Mouse (Mus musculus) MEL (cell line): ENCODE results near the gene Usp39.

Source experiments
- BHLHE40 ChIP-seq: IDR thresholded peaks from 2 replicates; pipeline ENCODE4 v1.6.1; 2012; ENCODE audit warnings: low read depth, mild to moderate bottlenecking, inconsistent platforms, low read length, improper control_type of control experiment, borderline replicate concordance
- CHD1 ChIP-seq: IDR thresholded peaks from 2 replicates; pipeline ENCODE4 v1.6.1; 2012; ENCODE audit warnings: low read depth, mild to moderate bottlenecking, inconsistent platforms, low read length, improper control_type of control experiment
- CHD2 ChIP-seq: IDR thresholded peaks from 2 replicates; pipeline ENCODE4 v1.6.1; 2011; ENCODE audit warnings: low read length, improper control_type of control experiment
- CTCF ChIP-seq, 3 experiments: IDR thresholded peaks in 2 of 3; conservative IDR thresholded peaks in 1 of 3; 2 replicates each; pipeline ENCODE4 v1.5.1; 2011 to 2012; ENCODE audit warnings: low read length in 3 of 3, low read depth in 2 of 3, mild to moderate bottlenecking in 2 of 3, improper control_type of control experiment in 1 of 3, inconsistent platforms in 1 of 3, mixed read lengths in 1 of 3, moderate library complexity in 1 of 3; ENCODE audit not compliant: control insufficient read depth in 1 of 3, insufficient read depth in 1 of 3, poor library complexity in 1 of 3, severe bottlenecking in 1 of 3
- EP300 ChIP-seq, 2 experiments: IDR thresholded peaks; 2 replicates each; pipeline ENCODE4 v1.6.1; 2011; ENCODE audit warnings: improper control_type of control experiment in 2 of 2, low read length in 2 of 2, low read depth in 1 of 2, mild to moderate bottlenecking in 1 of 2
- MAFK ChIP-seq: IDR thresholded peaks from 2 replicates; pipeline ENCODE4 v1.6.1; 2011; ENCODE audit warnings: low read depth, mild to moderate bottlenecking, low read length, improper control_type of control experiment, borderline replicate concordance
- MAX ChIP-seq: IDR thresholded peaks from 2 replicates; pipeline ENCODE4 v1.6.1; 2011; ENCODE audit warnings: low read length, improper control_type of control experiment
- MAZ ChIP-seq: IDR thresholded peaks from 2 replicates; pipeline ENCODE4 v1.6.1; 2012; ENCODE audit warnings: low read depth, mild to moderate bottlenecking, inconsistent platforms, low read length, improper control_type of control experiment
- MEF2A ChIP-seq: IDR thresholded peaks from 2 replicates; pipeline ENCODE4 v1.6.1; 2014; ENCODE audit warnings: low read depth, mild to moderate bottlenecking, inconsistent platforms, low read length, improper control_type of control experiment; ENCODE audit not compliant: poor library complexity, insufficient replicate concordance, severe bottlenecking; ENCODE audit errors: extremely low read depth
- NRF1 ChIP-seq: IDR thresholded peaks from 2 replicates; pipeline ENCODE4 v1.6.1; 2014; ENCODE audit warnings: low read depth, mild to moderate bottlenecking, inconsistent platforms, low read length, improper control_type of control experiment, moderate library complexity; ENCODE audit not compliant: poor library complexity, insufficient read depth, severe bottlenecking
- POLR2A ChIP-seq, 2 experiments: IDR thresholded peaks; 2 replicates each; pipeline ENCODE4 v1.6.1; 2011 to 2012; ENCODE audit warnings: low read length in 2 of 2, mild to moderate bottlenecking in 2 of 2, control low read depth in 1 of 2, improper control_type of control experiment in 1 of 2, low read depth in 1 of 2, moderate library complexity in 1 of 2; ENCODE audit not compliant: control insufficient read depth in 1 of 2, insufficient read depth in 1 of 2, poor library complexity in 1 of 2
- UBTF ChIP-seq: IDR thresholded peaks from 2 replicates; pipeline ENCODE4 v1.6.1; 2012; ENCODE audit warnings: low read depth, mild to moderate bottlenecking, inconsistent platforms, low read length, improper control_type of control experiment, moderate library complexity, borderline replicate concordance; ENCODE audit not compliant: insufficient read depth
- ZC3H11A ChIP-seq: IDR thresholded peaks from 2 replicates; pipeline ENCODE4 v1.6.1; 2012; ENCODE audit warnings: low read depth, mild to moderate bottlenecking, inconsistent platforms, low read length, improper control_type of control experiment

- TF ChIP-seq CHD1 = no peak
- TF ChIP-seq POLR2A (IDR thresholded peaks at IDR 0.05; ENCODE audit: control insufficient read depth in 1 of 2, insufficient read depth in 1 of 2, low read depth in 1 of 2, low read length in 2 of 2, poor library complexity in 1 of 2) = no peak
- no peak for TF ChIP-seq MAZ
- TF ChIP-seq MAX = no peak
- no peak for TF ChIP-seq CHD2
- TF ChIP-seq ZC3H11A = no peak
- TF ChIP-seq CTCF (IDR thresholded peaks at IDR 0.05 in 2 of 3, conservative IDR thresholded peaks at IDR 0.05 in 1 of 3; ENCODE audit: control insufficient read depth in 1 of 3, insufficient read depth in 1 of 3, low read depth in 2 of 3, low read length in 3 of 3, poor library complexity in 1 of 3, severe bottlenecking in 1 of 3) = no peak
- no peak for TF ChIP-seq NRF1
- TF ChIP-seq MAFK = no peak
- TF ChIP-seq EP300 (IDR thresholded peaks at IDR 0.05; ENCODE audit: low read depth in 1 of 2, low read length in 2 of 2) = no peak
- TF ChIP-seq MEF2A = no peak
- TF ChIP-seq BHLHE40 = no peak
- TF ChIP-seq UBTF = no peak
Observed at GRCm38 (mm10) chr6:72354025-72354424, 9.0 kb upstream of the Usp39 start.
